Mouse (Mus musculus) E14TG2a.4 (cell line): ENCODE measurements around the gene Prr19.
A peak's percentile ranks its signal among the peaks of the same experiment; 100 is the strongest.

Experiments
- H3K27me3 ChIP-seq: 2 replicates; pipeline ENCODE4 v1.6.1; 2014; ENCODE audit warnings: low read length, control low read depth; ENCODE audit not compliant: insufficient read depth
- H3K36me3 ChIP-seq: 2 replicates; pipeline ENCODE4 v1.6.1; 2014; ENCODE audit warnings: low read length, control low read depth; ENCODE audit not compliant: insufficient read depth
- H3K4me1 ChIP-seq: replicated peaks from 2 replicates; pipeline ENCODE4 v1.6.1; 2014; ENCODE audit warnings: low read depth, low read length, control low read depth
- H3K4me3 ChIP-seq: replicated peaks from 2 replicates; pipeline ENCODE4 v1.5.1; 2014; ENCODE audit warnings: mild to moderate bottlenecking, low read length
- H3K9me3 ChIP-seq: 2 replicates; pipeline ENCODE4 v1.6.1; 2014; ENCODE audit warnings: low read length, control low read depth
- CTCF ChIP-seq: conservative IDR thresholded peaks from 2 replicates; pipeline ENCODE4 v1.5.1; 2014; ENCODE audit warnings: low read length
- NANOG ChIP-seq: IDR thresholded peaks from 2 replicates; pipeline ENCODE4 v1.6.1; 2014; ENCODE audit warnings: borderline replicate concordance, low read length, mixed read lengths
- POU5F1 ChIP-seq: IDR thresholded peaks from 2 replicates; pipeline ENCODE4 v1.6.1; 2014; ENCODE audit warnings: low read length, borderline replicate concordance

The Prr19 gene

GRCm38 (mm10) chr7:25268588-25268987 is 32.6 kb upstream of the Prr19 start:
- no peak for TF ChIP-seq NANOG
- TF ChIP-seq CTCF: no peak
- no peak for TF ChIP-seq POU5F1
- H3K9me3 ChIP-seq: no peaks in the 10 kb centered on the region
- peaks cover 12% of the 10 kb centered on the region for H3K36me3 ChIP-seq
- H3K4me3 ChIP-seq: peak overlapping the region; percentile 94
- H3K27me3 ChIP-seq: peaks cover 18% of the 10 kb centered on the region
- peaks cover 83% of the 10 kb centered on the region for H3K4me1 ChIP-seq

- H3K4me1 ChIP-seq: peaks cover 85% of the 10 kb centered on the region
- H3K4me3 ChIP-seq: peak overlapping the region; percentile 94
- H3K27me3 ChIP-seq: peaks cover 21% of the 10 kb centered on the region
- H3K9me3 ChIP-seq: no peaks in the 10 kb centered on the region
- no peak for TF ChIP-seq POU5F1
- TF ChIP-seq NANOG: no peak
- TF ChIP-seq CTCF: no peak
- H3K36me3 ChIP-seq: peaks cover 16% of the 10 kb centered on the region
These were observed 32.2 kb upstream of the Prr19 start for GRCm38 (mm10) chr7:25269029-25269428.

DNA sequence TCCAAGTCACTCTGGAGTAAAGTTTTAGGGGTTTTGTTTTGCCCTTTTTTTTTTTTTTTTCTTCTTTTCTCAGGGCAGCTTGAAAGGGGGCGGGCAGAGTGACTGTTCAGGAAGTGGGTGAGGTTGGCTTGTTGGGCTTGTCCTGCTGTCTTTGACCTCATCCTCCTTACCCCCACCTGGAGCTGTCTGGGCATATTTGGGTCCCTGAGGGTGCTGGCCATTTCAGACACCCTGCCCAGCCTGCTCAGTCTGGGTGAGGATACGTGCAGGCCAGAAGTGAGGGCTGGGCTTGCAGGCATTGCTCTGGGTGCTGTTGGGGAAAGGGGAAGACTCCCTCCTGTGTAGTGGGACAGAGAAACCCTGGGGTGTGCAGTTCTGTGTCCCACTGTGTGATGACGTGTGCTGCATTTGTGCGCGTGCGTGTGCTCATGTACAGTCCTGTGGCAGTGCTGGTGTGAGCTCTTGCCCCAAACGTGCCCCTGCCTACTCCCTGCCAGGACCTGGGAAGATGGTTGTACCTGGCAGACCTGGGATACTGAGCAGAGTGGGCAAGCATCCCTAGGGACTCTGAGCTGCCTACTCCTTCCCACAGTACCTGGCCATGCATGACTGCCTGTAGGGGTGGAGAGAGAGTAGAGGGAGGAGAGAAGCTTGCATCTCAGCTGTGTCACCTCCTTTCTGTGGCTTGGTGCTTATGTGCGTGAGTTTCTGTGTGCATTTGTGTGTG is 31.5 kb upstream of the Prr19 start:
- H3K9me3 ChIP-seq: no peaks in the 10 kb centered on the region
- H3K27me3 ChIP-seq: peaks cover 21% of the 10 kb centered on the region
- peaks cover 86% of the 10 kb centered on the region for H3K4me1 ChIP-seq
- no peak for TF ChIP-seq POU5F1
- no peak for TF ChIP-seq CTCF
- TF ChIP-seq NANOG: no peak
- H3K4me3 ChIP-seq: peak overlapping the region; percentile 94
- peaks cover 22% of the 10 kb centered on the region for H3K36me3 ChIP-seq

DNA sequence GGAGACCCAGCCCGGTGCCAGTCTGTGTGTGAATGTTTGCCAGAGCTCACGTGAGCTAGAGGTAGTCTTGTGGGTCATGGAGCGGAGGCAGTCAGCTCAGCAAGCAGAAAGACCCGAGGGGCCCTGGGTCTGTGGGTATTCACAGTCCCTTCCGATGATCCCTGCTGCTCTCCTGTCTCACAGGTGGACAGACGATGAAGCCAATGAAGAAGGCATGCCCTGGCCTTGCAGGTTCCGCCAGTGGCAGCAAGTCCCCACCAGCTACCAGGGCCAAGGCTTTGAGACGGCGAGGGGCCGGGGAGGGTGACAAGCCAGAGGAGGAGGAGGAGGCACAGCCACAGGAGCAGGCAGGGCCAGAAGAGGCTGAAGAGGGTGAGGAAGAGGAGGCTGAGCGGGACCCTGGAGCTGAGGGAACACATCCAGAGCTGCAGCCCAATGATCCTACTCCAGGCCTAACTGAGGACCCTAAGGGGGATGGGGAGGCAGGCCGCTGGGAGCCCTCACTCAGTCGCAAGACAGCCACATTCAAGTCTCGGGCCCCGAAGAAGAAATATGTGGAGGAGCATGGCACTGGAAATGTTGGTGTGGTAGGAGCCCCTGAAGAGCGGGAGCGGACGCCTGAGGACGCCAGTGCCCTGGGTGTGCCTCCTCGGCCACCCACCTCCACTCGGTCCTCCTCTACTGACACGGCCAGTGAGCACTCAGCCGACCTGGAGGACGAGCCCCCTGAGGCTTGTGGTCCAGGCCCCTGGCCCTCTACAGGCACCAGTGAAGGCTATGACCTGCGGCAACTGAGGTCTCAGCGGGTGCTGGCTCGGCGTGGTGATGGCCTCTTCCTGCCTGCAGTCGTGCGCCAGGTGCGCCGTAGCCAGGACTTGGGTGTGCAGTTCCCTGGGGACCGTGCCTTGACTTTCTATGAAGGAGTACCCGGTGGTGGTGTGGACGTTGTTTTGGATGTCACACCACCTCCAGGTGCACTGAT is 30.3 kb upstream of the Prr19 start:
- peak overlapping the region; percentile 72 for H3K4me3 ChIP-seq
- peaks cover 30% of the 10 kb centered on the region for H3K36me3 ChIP-seq
- H3K27me3 ChIP-seq: peaks cover 21% of the 10 kb centered on the region
- peaks cover 88% of the 10 kb centered on the region for H3K4me1 ChIP-seq
- TF ChIP-seq POU5F1 (no peak), NANOG (no peak), CTCF (no peak)
- H3K9me3 ChIP-seq: no peaks in the 10 kb centered on the region

GRCm38 (mm10) chr7:25271651-25272444 is 29.4 kb upstream of the Prr19 start:
- Histone ChIP-seq H3K4me3 (peak overlapping the region; percentile 72), H3K9me3 (no peaks in the 10 kb centered on the region), H3K36me3 (peaks cover 30% of the 10 kb centered on the region), H3K4me1 (peaks cover 88% of the 10 kb centered on the region), H3K27me3 (peaks cover 21% of the 10 kb centered on the region)
- TF ChIP-seq CTCF (no peak), NANOG (no peak), POU5F1 (no peak)

- peak overlapping the region; percentile 72 for H3K4me3 ChIP-seq
- H3K9me3 ChIP-seq: no peaks in the 10 kb centered on the region
- H3K27me3 ChIP-seq: peaks cover 21% of the 10 kb centered on the region
- peaks cover 30% of the 10 kb centered on the region for H3K36me3 ChIP-seq
- TF ChIP-seq POU5F1 (no peak), CTCF (no peak), NANOG (no peak)
- H3K4me1 ChIP-seq: peaks cover 93% of the 10 kb centered on the region
These were observed 28.6 kb upstream of the Prr19 start for GRCm38 (mm10) chr7:25272445-25273258.
